Mouse (Mus musculus): ENCODE data around the gene Acod1.

- TF ChIP-seq CTCF (IDR thresholded peaks at IDR 0.05; ENCODE audit: extremely low read depth, insufficient read depth, low read length): no peak
- TF ChIP-seq POLR2A (IDR thresholded peaks at IDR 0.05; ENCODE audit: extremely low read depth, insufficient read depth, low read length): no peak
Observed at GRCm38 (mm10) chr14:103093670-103094069, 46.9 kb downstream of the Acod1 start.

Measured in cortical plate, adult 2 months (tissue).